Mouse (Mus musculus): ENCODE data around the gene Irak2. TPM values are rescaled to one million over a fixed set of nuclear protein-coding genes. Genes with fewer than 3 reads are reported as not detected.

The Irak2 gene
- polyA plus RNA-seq, 1 experiment from 2014 or later = 2.8 TPM

DNA sequence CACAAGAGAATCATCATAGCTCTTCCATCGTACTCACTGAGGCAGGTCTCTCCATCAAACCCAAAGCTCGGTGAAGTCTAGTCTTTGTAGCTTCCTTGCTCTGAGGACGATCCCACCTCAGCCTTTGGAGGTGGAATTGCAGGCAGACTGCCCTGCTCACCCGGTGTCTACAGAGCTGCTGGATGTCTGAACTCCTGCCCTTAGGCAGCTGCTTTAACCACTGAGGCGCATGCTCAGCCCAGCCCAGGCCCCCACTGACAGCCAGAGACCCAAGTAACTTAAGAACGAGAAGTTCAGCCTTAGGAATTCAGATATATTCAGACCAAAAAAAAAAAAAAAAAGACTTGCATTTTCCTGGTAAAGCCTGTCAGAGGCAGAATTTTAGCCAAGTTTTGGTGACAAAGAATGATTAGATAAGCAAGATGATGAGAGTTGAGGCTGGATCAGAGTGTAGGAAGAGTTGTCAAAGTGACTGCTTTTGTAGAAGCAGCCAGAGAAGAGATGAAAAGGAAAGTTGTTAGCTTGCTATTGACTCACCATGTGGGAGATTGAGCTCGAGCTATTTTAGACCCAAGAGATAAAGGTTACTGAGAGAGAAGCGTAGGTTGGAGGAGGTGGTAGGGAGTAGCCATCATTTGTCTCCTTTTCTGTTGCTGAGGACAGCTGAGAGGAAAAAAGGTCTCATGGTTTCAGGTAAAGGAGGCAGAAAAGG is 25.9 kb upstream of the Irak2 start:
- Histone ChIP-seq H3K27me3 (no peaks in the 10 kb centered on the region), H3K9me3 (no peaks in the 10 kb centered on the region), H3K4me1 (no peaks in the 10 kb centered on the region), H3K9ac (no peak overlapping the region), H3K4me2 (no peak overlapping the region), H3K36me3 (peaks cover 68% of the 10 kb centered on the region), H3K27ac (no peak overlapping the region), H3K4me3 (no peak overlapping the region)
- WGBS = 85% methylated on average over 8 of the region's 8 CpGs
- ATAC-seq (ENCODE audit: insufficient number of reproducible peaks, insufficient read depth, low FRiP score, low TSS enrichment, low read depth) = no peak

DNA sequence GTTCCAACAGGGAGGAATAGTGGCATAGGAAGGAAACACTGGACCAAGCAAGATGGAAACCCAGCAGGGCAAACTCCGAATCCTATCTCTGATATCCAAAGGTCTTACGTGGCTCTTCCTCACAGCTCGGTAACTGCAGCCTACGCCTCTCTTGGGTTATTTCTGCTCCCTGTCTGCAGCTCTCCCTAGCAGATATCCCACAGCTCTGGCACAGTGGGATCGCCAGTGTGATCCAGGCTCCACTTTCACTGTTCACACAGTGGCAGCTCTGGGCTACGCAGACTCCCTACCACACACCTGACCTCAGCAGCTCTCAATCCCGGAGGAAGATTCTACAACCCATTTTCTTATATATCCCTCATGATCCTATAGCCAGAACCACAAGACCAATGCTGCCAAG is 24.1 kb upstream of the Irak2 start:
- no peak overlapping the region for H3K9ac ChIP-seq
- H3K4me2 ChIP-seq = no peak overlapping the region
- no peak overlapping the region for H3K27ac ChIP-seq
- H3K36me3 ChIP-seq = peaks cover 78% of the 10 kb centered on the region
- no peaks in the 10 kb centered on the region for H3K27me3 ChIP-seq
- H3K9me3 ChIP-seq = no peaks in the 10 kb centered on the region
- 98% methylated on average over 7 of the region's 7 CpGs for WGBS
- ATAC-seq (ENCODE audit: insufficient number of reproducible peaks, insufficient read depth, low FRiP score, low TSS enrichment, low read depth) = no peak
- no peaks in the 10 kb centered on the region for H3K4me1 ChIP-seq
- no peak overlapping the region for H3K4me3 ChIP-seq

GRCm38 (mm10) chr6:113614997-113615396 is 23.3 kb upstream of the Irak2 start:
- WGBS = 95% methylated on average over 8 of the region's 8 CpGs
- ATAC-seq (ENCODE audit: insufficient number of reproducible peaks, insufficient read depth, low FRiP score, low TSS enrichment, low read depth) = no peak
- Histone ChIP-seq H3K27me3 (no peaks in the 10 kb centered on the region), H3K27ac (no peak overlapping the region), H3K4me1 (no peaks in the 10 kb centered on the region), H3K36me3 (peaks cover 78% of the 10 kb centered on the region), H3K4me2 (no peak overlapping the region), H3K9ac (no peak overlapping the region), H3K4me3 (no peak overlapping the region), H3K9me3 (no peaks in the 10 kb centered on the region)

DNA sequence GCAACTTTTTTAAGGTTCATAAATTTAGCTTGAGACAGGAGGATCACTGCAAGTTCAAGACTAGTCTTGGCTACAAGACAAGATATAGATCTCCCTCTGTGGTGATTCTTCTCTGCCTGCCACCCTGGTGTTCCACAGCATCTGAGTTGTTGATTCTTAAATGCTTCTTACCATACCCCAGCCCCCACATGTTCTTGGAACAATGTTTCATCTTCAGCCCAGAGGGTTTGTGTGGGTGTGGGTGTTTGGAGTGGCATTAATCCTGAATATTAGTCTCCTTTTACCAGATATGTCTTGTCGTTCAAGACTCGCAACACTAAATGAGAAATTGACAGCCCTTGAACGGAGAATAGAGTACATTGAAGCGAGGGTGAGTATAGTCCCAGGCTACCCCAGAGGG is 22.8 kb upstream of the Irak2 start:
- Histone ChIP-seq H3K27ac (no peak overlapping the region), H3K4me3 (no peak overlapping the region), H3K4me2 (no peak overlapping the region), H3K27me3 (no peaks in the 10 kb centered on the region), H3K9ac (no peak overlapping the region), H3K4me1 (no peaks in the 10 kb centered on the region), H3K9me3 (no peaks in the 10 kb centered on the region), H3K36me3 (peaks cover 75% of the 10 kb centered on the region)
- 95% methylated on average over 4 of the region's 4 CpGs for WGBS
- no peak for ATAC-seq (ENCODE audit: insufficient number of reproducible peaks, insufficient read depth, low FRiP score, low TSS enrichment, low read depth)

DNA sequence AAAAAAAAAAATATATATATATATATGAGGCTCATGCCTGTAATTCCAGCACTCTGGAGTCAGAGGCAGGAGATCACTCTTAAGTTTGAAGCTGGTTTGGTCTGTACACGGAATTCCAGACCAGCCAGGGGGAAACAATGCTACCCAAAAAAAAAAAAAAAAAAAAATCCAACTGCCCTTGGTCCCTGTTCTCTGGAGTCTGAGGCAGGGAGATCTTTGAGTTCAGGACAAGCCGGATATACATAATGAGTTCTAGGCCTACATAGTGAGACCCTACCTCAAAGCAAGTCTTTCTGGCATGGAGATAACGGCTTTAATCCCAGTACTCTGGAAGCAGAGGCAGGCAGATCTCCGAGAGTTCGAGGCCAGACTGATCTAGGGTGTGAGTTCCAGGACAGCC is 14.9 kb upstream of the Irak2 start:
- H3K4me1 ChIP-seq = peaks cover 16% of the 10 kb centered on the region
- no peaks in the 10 kb centered on the region for H3K27me3 ChIP-seq
- ATAC-seq (ENCODE audit: insufficient number of reproducible peaks, insufficient read depth, low FRiP score, low TSS enrichment, low read depth) = no peak
- H3K4me3 ChIP-seq = peak overlapping the region; percentile 62
- 0 out of 2 replicates have a peak overlapping the region, but pooled peaks have one; percentile 87 for H3K27ac ChIP-seq
- peak overlapping the region; percentile 70 for H3K4me2 ChIP-seq
- 64% methylated on average over 5 of the region's 5 CpGs for WGBS
- peaks cover 12% of the 10 kb centered on the region for H3K36me3 ChIP-seq
- peak overlapping the region; percentile 78; the same call in 1 of the 2 replicates for H3K9ac ChIP-seq
- no peaks in the 10 kb centered on the region for H3K9me3 ChIP-seq

GRCm38 (mm10) chr6:113623941-113624751 is 14.1 kb upstream of the Irak2 start, which contains the start of gene Vhl:
Gene Vhl, plus strand, starts transcription at chr6:113623959.
- Histone ChIP-seq H3K36me3 (peaks cover 16% of the 10 kb centered on the region), H3K9ac (peak within 1 kb of the TSS; percentile 78), H3K4me3 (peak within 1 kb of the TSS; percentile 62), H3K27me3 (no peaks in the 10 kb centered on the region), H3K27ac (peak within 1 kb of the TSS; percentile 87), H3K4me1 (peaks cover 16% of the 10 kb centered on the region), H3K9me3 (no peaks in the 10 kb centered on the region), H3K4me2 (peak within 1 kb of the TSS; percentile 70)
- WGBS = under 1% methylated on average over 75 of the region's 76 CpGs
- peak; percentile 66; the same call in 1 of the 2 replicates for ATAC-seq (ENCODE audit: insufficient number of reproducible peaks, insufficient read depth, low FRiP score, low TSS enrichment, low read depth)

- H3K9me3 ChIP-seq = no peaks in the 10 kb centered on the region
- WGBS = 42% methylated on average over 5 of the region's 5 CpGs
- H3K4me2 ChIP-seq = peak overlapping the region; percentile 70
- no peak for ATAC-seq (ENCODE audit: insufficient number of reproducible peaks, insufficient read depth, low FRiP score, low TSS enrichment, low read depth)
- peak overlapping the region; percentile 62 for H3K4me3 ChIP-seq
- peaks cover 26% of the 10 kb centered on the region for H3K36me3 ChIP-seq
- peaks cover 16% of the 10 kb centered on the region for H3K4me1 ChIP-seq
- no peaks in the 10 kb centered on the region for H3K27me3 ChIP-seq
- peak overlapping the region; percentile 78 for H3K9ac ChIP-seq
- peak overlapping the region; percentile 87; the same call in 1 of the 2 replicates for H3K27ac ChIP-seq
These were observed 13.1 kb upstream of the Irak2 start for GRCm38 (mm10) chr6:113624989-113625770.

DNA sequence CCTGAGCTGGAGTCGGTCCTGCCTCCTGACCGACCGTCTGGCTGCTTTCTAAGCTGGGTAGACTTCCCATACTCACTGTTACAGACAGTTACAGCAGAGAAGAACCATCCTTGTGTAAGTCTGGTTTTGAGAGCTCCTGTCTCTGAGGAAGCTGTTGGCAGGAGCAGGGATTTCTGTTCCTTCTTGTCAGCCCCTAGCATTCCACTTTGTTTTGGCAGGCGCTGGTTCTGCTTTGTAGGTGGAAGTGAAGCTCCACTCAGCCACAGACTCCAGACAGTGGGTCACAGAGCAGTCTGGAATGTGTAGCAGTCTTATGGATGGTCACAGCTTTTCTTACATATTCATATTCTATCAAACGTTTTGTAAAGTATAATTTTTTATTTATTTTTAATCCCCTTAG is 7.9 kb upstream of the Irak2 start:
- no peak overlapping the region for H3K27ac ChIP-seq
- no peak for ATAC-seq (ENCODE audit: insufficient number of reproducible peaks, insufficient read depth, low FRiP score, low TSS enrichment, low read depth)
- 84% methylated on average over 5 of the region's 5 CpGs for WGBS
- no peaks in the 10 kb centered on the region for H3K9me3 ChIP-seq
- H3K36me3 ChIP-seq = peaks cover 54% of the 10 kb centered on the region
- H3K4me1 ChIP-seq = peaks cover 9% of the 10 kb centered on the region
- no peak overlapping the region for H3K9ac ChIP-seq
- H3K27me3 ChIP-seq = no peaks in the 10 kb centered on the region
- no peak overlapping the region for H3K4me2 ChIP-seq
- no peak overlapping the region for H3K4me3 ChIP-seq

GRCm38 (mm10) chr6:113632863-113633262 is 5.4 kb upstream of the Irak2 start:
- no peak overlapping the region for H3K4me3 ChIP-seq
- 83% methylated on average over 4 of the region's 4 CpGs for WGBS
- H3K4me1 ChIP-seq = no peaks in the 10 kb centered on the region
- H3K36me3 ChIP-seq = peaks cover 48% of the 10 kb centered on the region
- no peak for ATAC-seq (ENCODE audit: insufficient number of reproducible peaks, insufficient read depth, low FRiP score, low TSS enrichment, low read depth)
- no peak overlapping the region for H3K27ac ChIP-seq
- H3K27me3 ChIP-seq = no peaks in the 10 kb centered on the region
- no peaks in the 10 kb centered on the region for H3K9me3 ChIP-seq
- H3K9ac ChIP-seq = no peak overlapping the region
- no peak overlapping the region for H3K4me2 ChIP-seq

DNA sequence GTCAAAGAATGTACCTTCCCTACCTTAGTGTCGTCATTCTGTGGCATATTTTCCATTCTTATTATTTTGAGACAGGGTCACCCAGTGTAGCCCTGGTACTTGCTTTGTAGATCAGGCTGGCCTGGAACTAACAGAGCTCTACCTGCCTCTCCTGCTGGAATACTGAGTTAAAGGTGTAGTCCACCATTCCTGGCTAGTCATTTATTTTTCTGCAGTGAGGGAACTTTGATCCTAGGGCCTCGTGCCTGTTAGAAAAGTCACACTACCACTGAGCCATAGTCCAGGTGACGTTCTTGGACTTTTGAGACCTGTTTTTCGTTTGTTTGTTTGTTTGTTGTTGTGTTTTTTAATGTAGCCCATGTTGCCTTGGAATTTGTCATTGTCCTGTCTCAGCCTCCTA is 934 bp downstream of the Irak2 start:
- Histone ChIP-seq H3K4me1 (no peaks in the 10 kb centered on the region), H3K4me2 (peak overlapping the region; percentile 68; the same call in 1 of the 2 replicates), H3K4me3 (no peak overlapping the region), H3K36me3 (no peaks in the 10 kb centered on the region), H3K9me3 (no peaks in the 10 kb centered on the region), H3K27ac (no peak overlapping the region), H3K27me3 (no peaks in the 10 kb centered on the region), H3K9ac (no peak overlapping the region)
- ATAC-seq (ENCODE audit: insufficient number of reproducible peaks, insufficient read depth, low FRiP score, low TSS enrichment, low read depth) = no peak
- 82% methylated on average over 4 of the region's 4 CpGs for WGBS

DNA sequence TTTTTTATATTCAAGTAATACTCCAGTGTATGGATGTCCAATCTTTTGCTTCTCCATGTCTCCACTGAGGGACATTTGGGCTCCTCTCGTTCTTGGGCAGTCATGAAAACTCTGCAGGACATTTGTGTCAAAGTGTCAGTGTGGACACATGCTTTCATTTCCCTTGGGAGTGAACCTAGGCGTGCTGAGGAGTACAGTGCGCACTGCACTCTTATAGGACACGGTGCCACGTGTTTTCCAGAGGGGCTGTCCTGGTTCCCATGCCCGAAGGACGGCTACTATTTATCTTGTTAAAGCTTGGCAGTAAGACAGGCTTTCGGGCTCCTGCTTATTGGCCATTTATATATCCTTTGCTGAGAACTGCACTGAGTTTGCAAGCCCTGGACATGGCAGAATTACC is 4.3 kb downstream of the Irak2 start:
- Histone ChIP-seq H3K27ac (no peak overlapping the region), H3K27me3 (no peaks in the 10 kb centered on the region), H3K4me2 (no peak overlapping the region), H3K36me3 (no peaks in the 10 kb centered on the region), H3K4me1 (no peaks in the 10 kb centered on the region), H3K9me3 (no peaks in the 10 kb centered on the region), H3K9ac (no peak overlapping the region), H3K4me3 (no peak overlapping the region)
- ATAC-seq (ENCODE audit: insufficient number of reproducible peaks, insufficient read depth, low FRiP score, low TSS enrichment, low read depth) = no peak
- 84% methylated on average over 8 of the region's 8 CpGs for WGBS
